Mouse (Mus musculus) urinary bladder, postnatal 10 days (tissue): ENCODE measurements around the gene Gm3259.
"Not testable (repeated sequence)": the region's sequence is repeated elsewhere in the genome, so short reads cannot be mapped to it uniquely, and the experiment has no call there.

Source experiments
- DNase-seq: peaks from one replicate; pipeline ENCODE4 v3.0.0; 2022; ENCODE audit warnings: low spot score

The Gm3259 gene

DNA sequence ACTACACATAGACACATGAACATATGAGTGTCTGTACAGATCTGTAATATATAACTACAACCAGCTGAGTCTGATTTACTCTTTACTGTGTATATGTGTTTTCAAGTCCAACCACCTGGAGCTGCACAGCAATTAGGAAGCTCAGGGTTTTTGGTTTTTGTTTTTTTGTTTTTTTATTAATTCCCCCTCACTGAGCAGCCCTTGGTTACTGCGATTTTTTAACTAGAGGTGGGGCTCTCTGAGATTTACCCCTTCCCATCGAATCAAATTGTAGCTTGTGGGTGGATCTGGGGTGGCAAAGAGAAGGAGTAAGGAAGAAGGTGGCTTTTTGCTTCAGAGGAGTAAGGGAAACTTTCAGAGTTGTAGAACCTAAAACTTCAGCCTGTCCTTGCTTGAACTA lies at the start of gene Gm3259:
TSS of gene Gm3259 (plus strand) at position 301 of the 400 bp plus-strand sequence.
- DNase-seq, result not testable (repeated sequence)

DNA sequence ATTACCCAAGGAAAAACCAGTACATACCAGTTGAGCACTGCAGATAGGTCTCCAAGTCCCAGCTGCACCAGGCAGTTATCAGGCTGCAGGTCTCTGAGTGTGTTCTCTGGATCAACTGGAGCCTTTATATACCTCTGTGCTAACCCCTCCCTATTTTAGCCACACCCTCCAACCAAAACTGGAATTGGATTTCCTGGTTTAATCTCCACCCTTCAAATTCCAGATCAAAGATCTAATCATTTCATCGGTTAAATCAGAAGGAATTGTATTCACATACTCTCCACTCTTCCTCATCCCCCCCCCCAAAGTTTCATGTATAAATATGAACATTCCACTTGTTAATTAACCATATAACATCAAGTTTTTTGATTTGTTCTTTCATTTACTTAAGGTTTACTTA lies 33.0 kb upstream of the Gm3259 start, which contains the start of gene Gm10424:
TSS of gene Gm10424 (minus strand) at position 101 of the 400 bp plus-strand sequence.
- DNase-seq, result not testable (repeated sequence)
